Mouse (Mus musculus): ENCODE results near the gene Prkar2b.

The Prkar2b gene

GRCm38 (mm10) chr12:31916691-31917090, 144.4 kb downstream of the Prkar2b start:
- no peak for DNase-seq

- no peak for DNase-seq
Measured at GRCm38 (mm10) chr12:31913614-31914013, 147.5 kb downstream of the Prkar2b start.

GRCm38 (mm10) chr12:31912966-31913551, 148.0 kb downstream of the Prkar2b start:
- DNase-seq, result no peak
